Mouse (Mus musculus) forebrain, embryonic 10.5 days (tissue): ENCODE results near the gene Cacna1e. TPM values are rescaled to one million over a fixed set of nuclear protein-coding genes. Genes with fewer than 3 reads are reported as not detected.

Experiments
- DNase-seq: peaks from one replicate; pipeline ENCODE4 v3.0.0-alpha.2; 2017; ENCODE audit warnings: low spot score; ENCODE audit errors: extremely low spot score
- H3K27ac ChIP-seq: fragments of 300-500 bp; sonication (generic); 2 replicates; pipeline ENCODE4 v1.5.1; 2016; ENCODE audit warnings: mild to moderate bottlenecking
- H3K27me3 ChIP-seq: fragments of 300-500 bp; sonication (generic); 2 replicates; pipeline ENCODE4 v1.6.1; 2016; ENCODE audit warnings: mild to moderate bottlenecking; ENCODE audit not compliant: poor library complexity, severe bottlenecking
- H3K36me3 ChIP-seq: fragments of 300-500 bp; sonication (generic); replicated peaks from 2 replicates; pipeline ENCODE4 v1.6.1; 2016; ENCODE audit warnings: mild to moderate bottlenecking, moderate library complexity
- H3K4me1 ChIP-seq: fragments of 300-500 bp; sonication (generic); 2 replicates; pipeline ENCODE4 v1.6.1; 2016
- H3K4me3 ChIP-seq: fragments of 300-500 bp; sonication (generic); 2 replicates; pipeline ENCODE4 v1.5.1; 2016; ENCODE audit warnings: mild to moderate bottlenecking, moderate library complexity
- H3K9me3 ChIP-seq: fragments of 300-500 bp; sonication (generic); 2 replicates; pipeline ENCODE4 v1.6.1; 2016; ENCODE audit warnings: mild to moderate bottlenecking, moderate library complexity
- WGBS: fragments of 180-500 bp; shearing (Covaris S2); methylation state at CpG from one replicate; pipeline ENCODE4 v1.1.7; 2016; 5-methylcytosine and 5-hydroxymethylcytosine counted together
- polyA plus RNA-seq: library from polyadenylated mRNA; unstranded; fragments of >200 nt; fragmentation: Nextera tagmentation; extraction: Ambion mirVana; gene quantifications from 2 replicates; pipeline ENCODE4 v1.2.1, GENCODE M21; 2016

Cacna1e gene
- polyA plus RNA-seq, 1 experiment from 2014 or later: 0.57 TPM

DNA sequence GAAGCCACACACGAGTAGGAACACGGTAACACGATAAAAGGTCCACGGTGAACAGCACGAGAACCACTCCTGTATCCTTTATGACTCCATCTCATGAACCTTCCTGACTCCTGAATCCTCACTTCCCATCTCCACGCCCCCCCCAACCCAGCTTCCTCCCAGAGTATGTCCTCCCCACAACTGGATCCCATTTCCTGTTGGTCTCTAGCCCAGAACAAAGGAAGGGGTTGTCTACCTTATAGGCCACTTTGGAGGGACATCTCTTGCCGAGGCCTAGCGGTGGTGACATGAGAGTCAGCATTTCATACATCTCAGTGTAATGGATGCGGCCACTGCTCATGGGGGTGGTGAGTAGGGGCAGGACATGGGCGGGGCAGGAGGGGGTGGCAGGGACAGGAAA lies 468.5 kb downstream of the Cacna1e start:
- Histone ChIP-seq H3K36me3 (no peaks in the 10 kb centered on the region), H3K27me3 (no peaks in the 10 kb centered on the region), H3K4me3 (no peak overlapping the region), H3K4me1 (peaks cover 7% of the 10 kb centered on the region), H3K27ac (no peak overlapping the region), H3K9me3 (no peaks in the 10 kb centered on the region)
- DNase-seq: no peak
- 80% methylated on average over 10 of the region's 10 CpGs for WGBS

DNA sequence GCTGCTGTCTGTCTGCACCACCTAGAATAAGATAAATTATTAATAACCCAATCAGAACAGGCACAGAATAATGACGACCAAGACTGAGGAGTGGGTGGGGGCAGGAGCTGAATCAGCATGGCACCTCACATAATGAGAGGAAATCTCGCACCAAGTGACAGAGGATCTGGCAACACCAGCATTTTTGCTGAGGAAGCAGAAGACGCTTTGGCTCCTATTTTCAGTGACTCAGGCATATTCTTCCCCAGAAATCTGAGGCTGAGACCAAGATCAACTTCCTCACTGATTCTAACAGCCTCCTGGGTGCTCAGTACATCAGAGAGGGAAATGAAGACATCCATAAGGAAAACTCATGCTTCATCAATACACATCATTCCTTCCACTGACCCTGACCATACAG lies 471.2 kb downstream of the Cacna1e start:
- H3K9me3 ChIP-seq: no peaks in the 10 kb centered on the region
- no peak for DNase-seq
- H3K27me3 ChIP-seq: no peaks in the 10 kb centered on the region
- H3K36me3 ChIP-seq: no peaks in the 10 kb centered on the region
- WGBS: 86% methylated on average over 3 of the region's 3 CpGs
- H3K27ac ChIP-seq: no peak overlapping the region
- peaks cover 7% of the 10 kb centered on the region for H3K4me1 ChIP-seq
- H3K4me3 ChIP-seq: no peak overlapping the region

DNA sequence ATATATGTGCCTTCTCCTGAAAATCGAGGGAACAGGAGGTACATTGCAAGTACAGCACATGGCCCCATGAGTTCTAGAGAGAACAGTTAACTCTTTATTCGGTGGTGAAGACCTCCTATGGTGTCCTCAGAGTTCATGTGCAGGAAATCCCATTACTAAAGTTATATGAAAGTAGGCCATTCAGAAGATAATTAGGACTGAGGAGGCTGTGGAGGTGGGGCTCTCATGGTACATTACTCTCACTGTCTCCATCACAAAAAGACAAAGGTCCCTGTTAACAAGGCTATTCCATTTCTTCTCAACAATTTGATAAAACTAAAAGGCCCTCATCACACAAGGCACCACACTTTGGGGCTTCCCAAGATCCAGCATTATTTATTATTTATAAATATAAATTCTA lies 475.2 kb downstream of the Cacna1e start:
- H3K4me3 ChIP-seq: no peak overlapping the region
- no peaks in the 10 kb centered on the region for H3K36me3 ChIP-seq
- no peaks in the 10 kb centered on the region for H3K27me3 ChIP-seq
- no peaks in the 10 kb centered on the region for H3K9me3 ChIP-seq
- WGBS: 79% methylated on average over 2 of the region's 2 CpGs
- H3K27ac ChIP-seq: no peak overlapping the region
- no peak for DNase-seq
- H3K4me1 ChIP-seq: no peaks in the 10 kb centered on the region

DNA sequence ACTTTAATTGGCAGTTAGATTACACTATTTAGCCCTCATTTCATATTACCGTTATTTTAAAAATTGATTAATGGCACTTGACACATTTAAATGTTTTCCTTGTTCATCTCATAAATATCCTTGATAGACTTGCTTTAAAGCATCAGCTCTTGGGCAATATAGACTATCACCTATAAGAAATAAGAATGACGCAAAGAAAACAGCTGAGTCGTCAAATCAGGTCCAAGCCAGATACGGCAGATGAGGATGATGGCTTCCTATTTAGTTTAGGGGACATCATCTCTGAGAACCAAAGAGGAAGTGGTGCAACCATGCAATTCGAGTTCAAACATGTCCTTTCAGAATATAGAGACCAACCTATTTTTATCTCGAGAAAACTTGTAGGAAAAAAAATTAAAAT lies 492.3 kb downstream of the Cacna1e start:
- no peaks in the 10 kb centered on the region for H3K9me3 ChIP-seq
- H3K4me3 ChIP-seq: no peak overlapping the region
- no peaks in the 10 kb centered on the region for H3K27me3 ChIP-seq
- whole genome bisulfite sequencing: 92% methylated on average over 6 of the region's 6 CpGs
- H3K27ac ChIP-seq: no peak overlapping the region
- DNase-seq: no peak
- H3K4me1 ChIP-seq: no peaks in the 10 kb centered on the region
- no peaks in the 10 kb centered on the region for H3K36me3 ChIP-seq

Other genes starting within 250 kb of the Cacna1e start
- 3.6 and 4.1 TPM in 2 replicates for gene Ier5, start 215.1 kb upstream of the Cacna1e start, polyA plus RNA-seq